Mouse (Mus musculus) MEL (cell line): ENCODE results near the gene Mprip. TPM values are rescaled to one million over a fixed set of nuclear protein-coding genes. Genes with fewer than 3 reads are reported as not detected.

Source experiments
- DNase-seq: peaks from one replicate; pipeline ENCODE4 v3.0.0; 2011; ENCODE audit warnings: low read depth, low spot score
- H3K27ac ChIP-seq: 2 replicates; pipeline ENCODE4 v1.5.1; 2012; ENCODE audit warnings: low read depth, mild to moderate bottlenecking, control low read depth, low read length, moderate library complexity; ENCODE audit not compliant: control insufficient read depth
- H3K27me3 ChIP-seq, 2 experiments: fragments of 150-350 bp in 1 of 2; sonication (generic) in 1 of 2; 2 replicates each; pipeline ENCODE4 v1.6.1; 2012; ENCODE audit warnings: low read length in 2 of 2, mild to moderate bottlenecking in 2 of 2, improper control_type of control experiment in 1 of 2, moderate library complexity in 1 of 2; ENCODE audit not compliant: insufficient read depth in 2 of 2, control insufficient read depth in 1 of 2
- H3K36me3 ChIP-seq, 2 experiments: 2 replicates each; pipeline ENCODE4 v1.6.1; 2012 to 2014; ENCODE audit warnings: low read length in 2 of 2, improper control_type of control experiment in 1 of 2, inconsistent platforms in 1 of 2, mild to moderate bottlenecking in 1 of 2; ENCODE audit not compliant: insufficient read depth in 2 of 2, control insufficient read depth in 1 of 2
- H3K4me1 ChIP-seq, 2 experiments: fragments of 150-350 bp in 1 of 2; sonication (generic) in 1 of 2; 2 replicates each; pipeline ENCODE4 v1.6.1; 2012; ENCODE audit warnings: low read length in 2 of 2, improper control_type of control experiment in 1 of 2, mild to moderate bottlenecking in 1 of 2; ENCODE audit not compliant: insufficient read depth in 2 of 2, control insufficient read depth in 1 of 2
- H3K4me3 ChIP-seq, 2 experiments: fragments of 150-350 bp in 1 of 2; sonication (generic) in 1 of 2; 2 replicates each; pipeline ENCODE4 v1.5.1; 2012; ENCODE audit warnings: low read depth in 2 of 2, low read length in 2 of 2, mild to moderate bottlenecking in 2 of 2, moderate library complexity in 2 of 2, control low read depth in 1 of 2, improper control_type of control experiment in 1 of 2; ENCODE audit not compliant: control insufficient read depth in 1 of 2, insufficient read depth in 1 of 2
- H3K79me2 ChIP-seq: 2 replicates; pipeline ENCODE4 v1.6.1; 2012; ENCODE audit warnings: mild to moderate bottlenecking, low read length, moderate library complexity; ENCODE audit not compliant: control insufficient read depth, poor library complexity, insufficient read depth
- H3K9ac ChIP-seq: 2 replicates; pipeline ENCODE4 v1.6.1; 2012; ENCODE audit warnings: low read depth, mild to moderate bottlenecking, control low read depth, low read length, moderate library complexity; ENCODE audit not compliant: control insufficient read depth, poor library complexity, severe bottlenecking
- H3K9me3 ChIP-seq: fragments of 150-350 bp; sonication (generic); replicated peaks from 2 replicates; pipeline ENCODE4 v1.6.1; 2012; ENCODE audit warnings: mild to moderate bottlenecking, low read length, improper control_type of control experiment, moderate library complexity; ENCODE audit not compliant: insufficient read depth
- BHLHE40 ChIP-seq: IDR thresholded peaks from 2 replicates; pipeline ENCODE4 v1.6.1; 2012; ENCODE audit warnings: low read depth, mild to moderate bottlenecking, inconsistent platforms, low read length, improper control_type of control experiment, borderline replicate concordance
- CHD1 ChIP-seq: IDR thresholded peaks from 2 replicates; pipeline ENCODE4 v1.6.1; 2012; ENCODE audit warnings: low read depth, mild to moderate bottlenecking, inconsistent platforms, low read length, improper control_type of control experiment
- CTCF ChIP-seq, 3 experiments: IDR thresholded peaks in 2 of 3; conservative IDR thresholded peaks in 1 of 3; 2 replicates each; pipeline ENCODE4 v1.5.1; 2011 to 2012; ENCODE audit warnings: low read length in 3 of 3, low read depth in 2 of 3, mild to moderate bottlenecking in 2 of 3, improper control_type of control experiment in 1 of 3, inconsistent platforms in 1 of 3, mixed read lengths in 1 of 3, moderate library complexity in 1 of 3; ENCODE audit not compliant: control insufficient read depth in 1 of 3, insufficient read depth in 1 of 3, poor library complexity in 1 of 3, severe bottlenecking in 1 of 3
- E2F4 ChIP-seq: IDR thresholded peaks from 2 replicates; pipeline ENCODE4 v1.6.1; 2011; ENCODE audit warnings: low read depth, low read length, improper control_type of control experiment, borderline replicate concordance
- EP300 ChIP-seq, 2 experiments: IDR thresholded peaks; 2 replicates each; pipeline ENCODE4 v1.6.1; 2011; ENCODE audit warnings: improper control_type of control experiment in 2 of 2, low read length in 2 of 2, low read depth in 1 of 2, mild to moderate bottlenecking in 1 of 2
- GABPA ChIP-seq: IDR thresholded peaks from 2 replicates; pipeline ENCODE4 v1.6.1; 2012; ENCODE audit warnings: low read depth, mild to moderate bottlenecking, inconsistent platforms, low read length, improper control_type of control experiment, moderate library complexity
- MAX ChIP-seq: IDR thresholded peaks from 2 replicates; pipeline ENCODE4 v1.6.1; 2011; ENCODE audit warnings: low read length, improper control_type of control experiment
- MXI1 ChIP-seq: IDR thresholded peaks from 2 replicates; pipeline ENCODE4 v1.6.1; 2011; ENCODE audit warnings: mild to moderate bottlenecking, low read depth, low read length, improper control_type of control experiment
- MYB ChIP-seq: IDR thresholded peaks from 2 replicates; pipeline ENCODE4 v1.6.1; 2011; ENCODE audit warnings: mild to moderate bottlenecking, low read depth, low read length, improper control_type of control experiment
- MYC ChIP-seq: IDR thresholded peaks from 2 replicates; pipeline ENCODE4 v1.6.1; 2011; ENCODE audit warnings: low read depth, mild to moderate bottlenecking, low read length, improper control_type of control experiment, moderate library complexity
- NELFE ChIP-seq: IDR thresholded peaks from 2 replicates; pipeline ENCODE4 v1.6.1; 2011; ENCODE audit warnings: low read depth, low read length, improper control_type of control experiment
- NRF1 ChIP-seq: IDR thresholded peaks from 2 replicates; pipeline ENCODE4 v1.6.1; 2014; ENCODE audit warnings: low read depth, mild to moderate bottlenecking, inconsistent platforms, low read length, improper control_type of control experiment, moderate library complexity; ENCODE audit not compliant: poor library complexity, insufficient read depth, severe bottlenecking
- POLR2A ChIP-seq, 2 experiments: IDR thresholded peaks; 2 replicates each; pipeline ENCODE4 v1.6.1; 2011 to 2012; ENCODE audit warnings: low read length in 2 of 2, mild to moderate bottlenecking in 2 of 2, control low read depth in 1 of 2, improper control_type of control experiment in 1 of 2, low read depth in 1 of 2, moderate library complexity in 1 of 2; ENCODE audit not compliant: control insufficient read depth in 1 of 2, insufficient read depth in 1 of 2, poor library complexity in 1 of 2
- POLR2AphosphoS2 ChIP-seq: IDR thresholded peaks from 2 replicates; pipeline ENCODE4 v1.6.1; 2011; ENCODE audit warnings: low read length, improper control_type of control experiment
- RCOR1 ChIP-seq: IDR thresholded peaks from 2 replicates; pipeline ENCODE4 v1.6.1; 2012; ENCODE audit warnings: low read depth, mild to moderate bottlenecking, inconsistent platforms, low read length, improper control_type of control experiment
- SIN3A ChIP-seq: IDR thresholded peaks from 2 replicates; pipeline ENCODE4 v1.6.1; 2012; ENCODE audit warnings: low read length, improper control_type of control experiment, inconsistent platforms
- SMC3 ChIP-seq: IDR thresholded peaks from 2 replicates; pipeline ENCODE4 v1.6.1; 2011; ENCODE audit warnings: low read depth, low read length, improper control_type of control experiment
- TBP ChIP-seq: IDR thresholded peaks from 2 replicates; pipeline ENCODE4 v1.8.0; 2011; ENCODE audit warnings: low read depth, low read length, improper control_type of control experiment
- TCF12 ChIP-seq: IDR thresholded peaks from 2 replicates; pipeline ENCODE4 v1.6.1; 2014; ENCODE audit warnings: low read depth, mild to moderate bottlenecking, inconsistent platforms, low read length, improper control_type of control experiment, moderate library complexity
- UBTF ChIP-seq: IDR thresholded peaks from 2 replicates; pipeline ENCODE4 v1.6.1; 2012; ENCODE audit warnings: low read depth, mild to moderate bottlenecking, inconsistent platforms, low read length, improper control_type of control experiment, moderate library complexity, borderline replicate concordance; ENCODE audit not compliant: insufficient read depth
- USF1 ChIP-seq: IDR thresholded peaks from 2 replicates; pipeline ENCODE4 v1.6.1; 2014; ENCODE audit warnings: low read depth, mild to moderate bottlenecking, inconsistent platforms, low read length, improper control_type of control experiment, moderate library complexity
- USF2 ChIP-seq, 2 experiments: IDR thresholded peaks; 2 replicates each; pipeline ENCODE4 v1.6.1; 2011 to 2012; ENCODE audit warnings: improper control_type of control experiment in 2 of 2, low read length in 2 of 2, borderline replicate concordance in 1 of 2, inconsistent platforms in 1 of 2, low read depth in 1 of 2, mild to moderate bottlenecking in 1 of 2; ENCODE audit not compliant: insufficient read depth in 1 of 2
- ZMIZ1 ChIP-seq: IDR thresholded peaks from 2 replicates; pipeline ENCODE4 v1.6.1; 2012; ENCODE audit warnings: low read depth, mild to moderate bottlenecking, inconsistent platforms, low read length, improper control_type of control experiment, moderate library complexity
- ZNF384 ChIP-seq: IDR thresholded peaks from 2 replicates; pipeline ENCODE4 v1.6.1; 2012; ENCODE audit warnings: low read depth, mild to moderate bottlenecking, inconsistent platforms, low read length, improper control_type of control experiment
- polyA plus RNA-seq, 2 experiments: library from polyadenylated mRNA; stranded (reverse) in 1 of 2; unstranded in 1 of 2; fragments of >175 nt in 1 of 2; fragments of >200 nt in 1 of 2; gene quantifications; 2 replicates each; pipeline versions ENCODE4 v1.2.1 to v1.2.4; 2012; ENCODE audit warnings: low replicate concordance in 2 of 2, low read depth in 1 of 2; ENCODE audit not compliant: insufficient read length in 2 of 2, insufficient read depth in 1 of 2, missing spikeins in 1 of 2
- total RNA-seq: library from RNA; depleted of rRNA; stranded (reverse); fragments of 300-350 nt; gene quantifications from 2 replicates; pipeline ENCODE4 v1.2.3, GENCODE M21; 2012

Mprip gene
- total and polyA plus RNA-seq, 3 experiments = 103 to 174 (median 142) TPM

DNA sequence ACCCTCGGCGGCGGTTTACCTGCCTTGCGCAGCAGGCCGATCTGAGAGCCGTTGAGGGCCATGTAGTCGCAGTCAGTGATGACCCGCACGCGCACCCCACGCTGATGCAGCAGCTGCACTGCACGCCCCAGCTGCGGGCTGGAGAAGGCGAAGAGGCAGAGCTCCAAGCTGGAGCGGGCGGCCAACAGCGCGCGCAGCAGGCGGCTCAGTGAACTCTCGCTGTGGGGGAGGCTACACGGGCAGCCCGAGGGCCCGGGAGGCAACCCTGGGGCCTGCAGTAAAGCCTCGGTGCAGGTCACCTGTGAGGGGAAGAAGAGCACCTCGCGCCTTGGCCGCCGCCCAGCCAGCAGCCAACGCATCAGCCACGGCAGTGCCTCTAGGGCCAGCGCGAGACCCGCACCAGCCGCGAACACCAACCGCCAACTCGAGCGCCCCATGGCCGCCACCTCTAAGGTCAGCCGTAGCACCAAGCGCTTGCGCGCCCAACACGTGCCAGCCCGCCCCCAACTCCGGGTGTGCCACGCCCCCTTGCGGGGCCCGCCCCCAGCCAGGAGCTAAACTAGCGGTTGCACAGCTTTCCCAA is 126.2 kb downstream of the Mprip start, which contains the start of gene Pld6:
Pld6 (minus strand) TSS at position 447 of the 583 bp plus-strand sequence.
- Histone ChIP-seq H3K36me3 (peaks cover 0 to 2% of the 10 kb centered on the region in 2 experiments; a peak in 2 of 4 replicates), H3K27me3 (no peaks in the 10 kb centered on the region), H3K4me3 (peak within 1 kb of the TSS; percentile 51 to 67), H3K79me2 (no peaks in the 10 kb centered on the region), H3K9ac (peak within 1 kb of the TSS; percentile 71), H3K9me3 (no peaks in the 10 kb centered on the region), H3K27ac (no peak within 1 kb of the TSS), H3K4me1 (peaks cover 0 to 6% of the 10 kb centered on the region in 2 experiments; a peak in 2 of 4 replicates)
- DNase-seq = peak; percentile 88
- TF ChIP-seq ZMIZ1 (0 out of 2 replicates have a peak, but pooled peaks have one; percentile 38), MXI1 (peak; percentile 98), USF2 (IDR thresholded peaks at IDR 0.05; ENCODE audit: borderline replicate concordance in 1 of 2, insufficient read depth in 1 of 2, low read depth in 1 of 2, low read length in 2 of 2) (0 out of 4 replicates have a peak, but pooled peaks of 1 of the 2 experiments have one; percentile 21), POLR2AphosphoS2 (peak; percentile 64; the same call in 1 of the 2 replicates), MAX (peak; percentile 93), MYB (no peak), ZNF384 (no peak), RCOR1 (no peak), EP300 (IDR thresholded peaks at IDR 0.05; ENCODE audit: low read depth in 1 of 2, low read length in 2 of 2) (no peak), MYC (peak; percentile 68; the same call in 1 of the 2 replicates), SMC3 (peak; percentile 1; the same call in 1 of the 2 replicates), BHLHE40 (peak; percentile 97), TBP (0 out of 2 replicates have a peak, but pooled peaks have one; percentile 7), CHD1 (no peak), NELFE (peak; percentile 74), NRF1 (peak; percentile 75), TCF12 (peak; percentile 12; the same call in 1 of the 2 replicates), POLR2A (IDR thresholded peaks at IDR 0.05; ENCODE audit: control insufficient read depth in 1 of 2, insufficient read depth in 1 of 2, low read depth in 1 of 2, low read length in 2 of 2, poor library complexity in 1 of 2) (peak in 1 of 2 experiments; percentile 73; a peak in 1 of 4 replicates), E2F4 (no peak), UBTF (no peak), GABPA (no peak), SIN3A (peak; percentile 87), CTCF (IDR thresholded peaks at IDR 0.05 in 2 of 3, conservative IDR thresholded peaks at IDR 0.05 in 1 of 3; ENCODE audit: control insufficient read depth in 1 of 3, insufficient read depth in 1 of 3, low read depth in 2 of 3, low read length in 3 of 3, poor library complexity in 1 of 3, severe bottlenecking in 1 of 3) (0 out of 6 replicates have a peak, but pooled peaks of 1 of the 3 experiments have one; percentile 2), USF1 (peak; percentile 86)
